Mouse (Mus musculus) heart, postnatal 25 days (tissue): Measurements from ENCODE around the gene Rap1gap2. TPM values are rescaled to one million over a fixed set of nuclear protein-coding genes. Genes with fewer than 3 reads are reported as not detected.

ENCODE experiments used
- DNase-seq: peaks from one replicate; pipeline ENCODE4 v3.0.0; 2022; ENCODE audit warnings: low spot score
- intact Hi-C: fragments of 180-260 bp; cut with DNase I; formaldehyde crosslinking; loops from one replicate; pipeline ENCODE4 v1.15.1; 2025
- total RNA-seq, 2 experiments: library from RNA; stranded (reverse); gene quantifications; 2 replicates each; pipeline ENCODE4 v1.2.3; 2021

The Rap1gap2 gene
- total RNA-seq, 2 experiments from 2014 or later = 85.8 to 86.8 TPM

- no peak for DNase-seq
- intact Hi-C loops = no loop called here
Observed at GRCm38 (mm10) chr11:74625333-74625732, 14.6 kb upstream of the Rap1gap2 start.

GRCm38 (mm10) chr11:74623693-74624092, 13.0 kb upstream of the Rap1gap2 start:
- intact Hi-C loops = no loop called here
- DNase-seq = no peak

- DNase-seq = no peak
- intact Hi-C loops = no loop called here
Observed at GRCm38 (mm10) chr11:74621974-74622669, 11.4 kb upstream of the Rap1gap2 start.

GRCm38 (mm10) chr11:74619956-74620300, 9.2 kb upstream of the Rap1gap2 start:
- DNase-seq = no peak
- intact Hi-C loops = no loop called here

- DNase-seq = peak; percentile 11
- intact Hi-C loops = no loop called here
Observed at GRCm38 (mm10) chr11:74619201-74619955, 8.7 kb upstream of the Rap1gap2 start, which contains the start of gene Ccdc92b. Gene Ccdc92b (plus strand): TSS chr11:74619605.

- DNase-seq = no peak
- intact Hi-C loops = no loop called here
Observed at GRCm38 (mm10) chr11:74615571-74615970, 4.9 kb upstream of the Rap1gap2 start.

GRCm38 (mm10) chr11:74613428-74613827, 2.7 kb upstream of the Rap1gap2 start:
- DNase-seq = no peak
- intact Hi-C loops = no loop called here

GRCm38 (mm10) chr11:74611437-74611836, 722 bp upstream of the Rap1gap2 start:
- intact Hi-C loops = no loop called here
- DNase-seq = no peak

- no peak for DNase-seq
- intact Hi-C loops = no loop called here
Observed at GRCm38 (mm10) chr11:74610068-74610467, 647 bp downstream of the Rap1gap2 start.

- intact Hi-C loops = no loop called here
Observed at GRCm38 (mm10) chr11:74602286-74602685, 8.4 kb downstream of the Rap1gap2 start.

GRCm38 (mm10) chr11:74597990-74598337, 12.8 kb downstream of the Rap1gap2 start:
- no peak for DNase-seq
- intact Hi-C loops = no loop called here

More at GRCm38 (mm10) chr11:74602286-74602685, 8.4 kb downstream of the Rap1gap2 start:
- no peak for DNase-seq

- intact Hi-C loops = no loop called here
- no peak for DNase-seq
Observed at GRCm38 (mm10) chr11:74597283-74597989, 13.3 kb downstream of the Rap1gap2 start.

- intact Hi-C loops = no loop called here
- DNase-seq = no peak
Observed at GRCm38 (mm10) chr11:74592246-74592645, 18.5 kb downstream of the Rap1gap2 start.

- intact Hi-C loops = no loop called here
- no peak for DNase-seq
Observed at GRCm38 (mm10) chr11:74590691-74591090, 20.0 kb downstream of the Rap1gap2 start.

- intact Hi-C loops = no loop called here
- DNase-seq = no peak
Observed at GRCm38 (mm10) chr11:74590239-74590596, 20.5 kb downstream of the Rap1gap2 start.

GRCm38 (mm10) chr11:74589401-74590238, 21.1 kb downstream of the Rap1gap2 start:
- no peak for DNase-seq
- intact Hi-C loops = no loop called here

GRCm38 (mm10) chr11:74586401-74586800, 24.3 kb downstream of the Rap1gap2 start:
- DNase-seq = no peak
- intact Hi-C loops = no loop called here

- no peak for DNase-seq
- intact Hi-C loops = no loop called here
Observed at GRCm38 (mm10) chr11:74584946-74585723, 25.6 kb downstream of the Rap1gap2 start.

- no peak for DNase-seq
- intact Hi-C loops = no loop called here
Observed at GRCm38 (mm10) chr11:74583824-74584349, 26.8 kb downstream of the Rap1gap2 start.
